Mouse (Mus musculus) brain, embryonic 14.5 days (tissue): ENCODE data around the gene Tmem259.

ENCODE experiments used
- CTCF ChIP-seq: fragments of 200-500 bp; IDR thresholded peaks from 2 replicates; pipeline ENCODE4 v1.5.1; 2012; ENCODE audit warnings: inconsistent platforms, mild to moderate bottlenecking, moderate library complexity, borderline replicate concordance; ENCODE audit not compliant: insufficient read depth, insufficient read length; ENCODE audit errors: extremely low read depth
- POLR2A ChIP-seq: fragments of 200-500 bp; IDR thresholded peaks from 2 replicates; pipeline ENCODE4 v1.6.1; 2012; ENCODE audit warnings: mild to moderate bottlenecking, inconsistent platforms, borderline replicate concordance; ENCODE audit not compliant: poor library complexity, insufficient read depth, insufficient read length, severe bottlenecking; ENCODE audit errors: extremely low read depth

GRCm38 (mm10) chr10:79977324-79977723, 6.8 kb downstream of the Tmem259 start:
- TF ChIP-seq POLR2A (no peak), CTCF (no peak)
